Mouse (Mus musculus): ENCODE data around the gene Khk.

DNA sequence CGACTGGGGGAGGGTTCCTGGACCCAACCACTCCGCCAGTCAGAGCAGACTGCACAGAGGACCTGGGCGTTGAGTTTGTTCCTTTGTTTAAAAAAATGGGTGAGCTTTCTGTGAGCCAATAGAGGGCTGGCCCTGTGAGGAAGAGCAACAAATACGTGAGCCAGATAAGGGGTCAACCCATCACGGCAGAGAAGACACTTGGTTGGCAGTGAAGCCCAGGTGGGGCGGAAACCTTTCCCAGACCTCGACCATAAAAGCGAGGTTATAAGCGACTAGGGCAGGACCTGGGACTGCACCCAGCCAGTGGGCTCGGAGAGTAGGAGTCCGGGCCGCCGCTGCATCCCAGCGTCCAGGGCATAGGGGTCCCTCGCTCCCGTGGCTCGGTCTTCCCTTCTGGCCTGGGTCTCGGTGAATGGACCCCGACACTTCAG, 33.9 kb upstream of the Khk start:
- no peak for TF ChIP-seq CTCF (IDR thresholded peaks at IDR 0.05; ENCODE audit: low read depth, low read length)
- TF ChIP-seq POLR2A (IDR thresholded peaks at IDR 0.05; ENCODE audit: borderline replicate concordance, low read depth, low read length): no peak
